Mouse (Mus musculus): ENCODE measurements around the gene Zcchc24.

Gene Zcchc24

GRCm38 (mm10) chr14:25665314-25665970 lies 103.4 kb downstream of the Zcchc24 start:
- DNase-seq (ENCODE audit: low spot score): no peak

- DNase-seq (ENCODE audit: low spot score): no peak
These were observed 104.5 kb downstream of the Zcchc24 start for GRCm38 (mm10) chr14:25664310-25664695.

GRCm38 (mm10) chr14:25663649-25664309 lies 105.1 kb downstream of the Zcchc24 start:
- no peak for DNase-seq (ENCODE audit: low spot score)

Data from adipocyte (in vitro differentiated cells).